Mouse (Mus musculus) limb, embryonic 14.5 days (tissue): ENCODE results near the gene Prkar1a. TPM values are rescaled to one million over a fixed set of nuclear protein-coding genes. Genes with fewer than 3 reads are reported as not detected.

ENCODE experiments used
- ATAC-seq: fragments of 200-750 bp; cut with Nextera tagmentation; 2 replicates; pipeline ENCODE4 v1.8.0; 2017; ENCODE audit warnings: low read depth, moderate number of reproducible peaks, moderate TSS enrichment; ENCODE audit not compliant: low FRiP score
- DNase-seq: peaks from one replicate; pipeline ENCODE4 v3.0.0-alpha.2; 2015; ENCODE audit warnings: low spot score
- H3K27ac ChIP-seq: fragments of 300-500 bp; sonication (generic); replicated peaks from 2 replicates; pipeline ENCODE4 v1.5.1; 2014; ENCODE audit warnings: low read depth, mild to moderate bottlenecking, low read length, moderate library complexity, mixed read lengths
- H3K27me3 ChIP-seq: fragments of 300-500 bp; sonication (generic); 2 replicates; pipeline ENCODE4 v1.6.1; 2014; ENCODE audit warnings: low read length, mixed read lengths; ENCODE audit not compliant: control insufficient read depth, insufficient read depth
- H3K36me3 ChIP-seq: fragments of 300-500 bp; sonication (generic); 2 replicates; pipeline ENCODE4 v1.6.1; 2014; ENCODE audit warnings: mild to moderate bottlenecking, low read length, moderate library complexity, mixed read lengths; ENCODE audit not compliant: control insufficient read depth, insufficient read depth
- H3K4me1 ChIP-seq: fragments of 300-500 bp; sonication (generic); 2 replicates; pipeline ENCODE4 v1.6.1; 2014; ENCODE audit warnings: antibody characterized with exemption, low read length, mixed read lengths; ENCODE audit not compliant: control insufficient read depth, insufficient read depth
- H3K4me2 ChIP-seq: fragments of 300-500 bp; sonication (generic); replicated peaks from 2 replicates; pipeline ENCODE4 v1.6.1; 2014; ENCODE audit warnings: low read depth, mild to moderate bottlenecking, low read length, moderate library complexity; ENCODE audit not compliant: severe bottlenecking
- H3K4me3 ChIP-seq: fragments of 300-500 bp; sonication (generic); replicated peaks from 2 replicates; pipeline ENCODE4 v1.5.1; 2014; ENCODE audit warnings: low read length
- H3K9ac ChIP-seq: fragments of 300-500 bp; sonication (generic); 2 replicates; pipeline ENCODE4 v1.6.1; 2014; ENCODE audit warnings: mild to moderate bottlenecking, low read depth, low read length, moderate library complexity; ENCODE audit not compliant: severe bottlenecking
- H3K9me3 ChIP-seq: fragments of 300-500 bp; sonication (generic); 2 replicates; pipeline ENCODE4 v1.6.1; 2016; ENCODE audit warnings: low read length; ENCODE audit not compliant: control insufficient read depth
- POLR2A ChIP-seq: fragments of 200-500 bp; IDR thresholded peaks from 2 replicates; pipeline ENCODE4 v1.8.0; 2012; ENCODE audit warnings: inconsistent platforms, mild to moderate bottlenecking, moderate library complexity, borderline replicate concordance; ENCODE audit not compliant: insufficient read depth, insufficient read length; ENCODE audit errors: extremely low read depth
- WGBS: fragments of 180-500 bp; shearing (Covaris S2); extraction: QIAGEN DNeasy Blood & Tissue Kit; methylation state at CpG from one replicate; pipeline ENCODE4 v1.1.7; 2014; 5-methylcytosine and 5-hydroxymethylcytosine counted together
- polyA plus RNA-seq, 2 experiments: library from polyadenylated mRNA; depleted of rRNA in 1 of 2; stranded (reverse) in 1 of 2; unstranded in 1 of 2; fragments of >200 nt; fragmentation: Nextera tagmentation in 1 of 2; extraction: Ambion mirVana in 1 of 2; gene quantifications; 2 replicates each; pipeline versions ENCODE4 v1.2.1 to v1.2.3; 2012 to 2014

The Prkar1a gene
- polyA plus RNA-seq, 2 experiments: 194 to 359 TPM

GRCm38 (mm10) chr11:109707442-109707841 lies 58.2 kb downstream of the Prkar1a start:
- no peak for TF ChIP-seq POLR2A
- H3K36me3 ChIP-seq: no peaks in the 10 kb centered on the region
- H3K27me3 ChIP-seq: no peaks in the 10 kb centered on the region
- no peak overlapping the region for H3K27ac ChIP-seq
- no peak overlapping the region for H3K9ac ChIP-seq
- 0 out of 2 replicates have a peak, but pooled peaks cover 3% of the 10 kb centered on the region for H3K4me1 ChIP-seq
- no peaks in the 10 kb centered on the region for H3K9me3 ChIP-seq
- ATAC-seq: no peak
- DNase-seq: no peak
- no peak overlapping the region for H3K4me3 ChIP-seq
- H3K4me2 ChIP-seq: no peak overlapping the region
- WGBS: 76% methylated on average over 3 of the region's 3 CpGs

- Histone ChIP-seq H3K4me2 (no peak overlapping the region), H3K27ac (no peak overlapping the region), H3K9ac (no peak overlapping the region), H3K27me3 (no peaks in the 10 kb centered on the region), H3K4me3 (no peak overlapping the region), H3K9me3 (no peaks in the 10 kb centered on the region), H3K36me3 (no peaks in the 10 kb centered on the region), H3K4me1 (peaks cover 6% of the 10 kb centered on the region)
- ATAC-seq (no peak), DNase-seq (no peak)
- TF ChIP-seq POLR2A: no peak
- 97% methylated on average over 4 of the region's 4 CpGs for WGBS
Measured at GRCm38 (mm10) chr11:109708786-109709185, 59.6 kb downstream of the Prkar1a start.

- Histone ChIP-seq H3K27ac (no peak overlapping the region), H3K9me3 (no peaks in the 10 kb centered on the region), H3K9ac (no peak overlapping the region), H3K4me3 (no peak overlapping the region), H3K36me3 (no peaks in the 10 kb centered on the region), H3K4me2 (no peak overlapping the region), H3K27me3 (no peaks in the 10 kb centered on the region), H3K4me1 (peaks cover 10% of the 10 kb centered on the region)
- no peak for TF ChIP-seq POLR2A
- DNase-seq: no peak
- WGBS: 90% methylated on average over 5 of the region's 5 CpGs
- ATAC-seq: no peak
Measured at GRCm38 (mm10) chr11:109709501-109709900, 60.3 kb downstream of the Prkar1a start.

GRCm38 (mm10) chr11:109714341-109715247 lies 65.4 kb downstream of the Prkar1a start:
- Histone ChIP-seq H3K36me3 (no peaks in the 10 kb centered on the region), H3K4me2 (no peak overlapping the region; the same call in 1 of the 2 replicates), H3K9me3 (no peaks in the 10 kb centered on the region), H3K9ac (no peak overlapping the region), H3K4me3 (no peak overlapping the region), H3K27ac (peak overlapping the region; percentile 29; the same call in 1 of the 2 replicates), H3K27me3 (no peaks in the 10 kb centered on the region), H3K4me1 (peaks cover 26% of the 10 kb centered on the region)
- TF ChIP-seq POLR2A: no peak
- DNase-seq: peak; percentile 77
- peak; percentile 74 for ATAC-seq
- 35% methylated on average over 17 of the region's 17 CpGs for WGBS

- H3K4me1 ChIP-seq: peaks cover 26% of the 10 kb centered on the region
- ATAC-seq (peak; percentile 60), DNase-seq (peak; percentile 76)
- H3K9ac ChIP-seq: no peak overlapping the region
- WGBS: 20% methylated on average over 12 of the region's 12 CpGs
- H3K27me3 ChIP-seq: no peaks in the 10 kb centered on the region
- H3K36me3 ChIP-seq: no peaks in the 10 kb centered on the region
- H3K4me2 ChIP-seq: no peak overlapping the region; the same call in 1 of the 2 replicates
- H3K9me3 ChIP-seq: no peaks in the 10 kb centered on the region
- H3K4me3 ChIP-seq: no peak overlapping the region
- TF ChIP-seq POLR2A: no peak
- no peak overlapping the region for H3K27ac ChIP-seq
Measured at GRCm38 (mm10) chr11:109715311-109715781, 66.1 kb downstream of the Prkar1a start.
